Mouse (Mus musculus) kidney, postnatal 0 days (tissue): ENCODE measurements around the gene Tmem109. TPM values are rescaled to one million over a fixed set of nuclear protein-coding genes. Genes with fewer than 3 reads are reported as not detected.
A peak's percentile ranks its signal among the peaks of the same experiment; 100 is the strongest.

ENCODE experiments used
- ATAC-seq: fragments of 200-750 bp; cut with Nextera tagmentation; replicated peaks from 2 replicates; pipeline ENCODE4 v1.8.0; 2017; ENCODE audit warnings: low read depth, moderate number of reproducible peaks, moderate TSS enrichment, moderate library complexity; ENCODE audit not compliant: low FRiP score
- DNase-seq: peaks from one replicate; pipeline ENCODE4 v3.0.0-alpha.2; 2016; ENCODE audit warnings: low spot score
- H3K27ac ChIP-seq: fragments of 300-500 bp; sonication (generic); 2 replicates; pipeline ENCODE4 v1.5.1; 2014; ENCODE audit warnings: mild to moderate bottlenecking
- H3K27me3 ChIP-seq: fragments of 300-500 bp; sonication (generic); 2 replicates; pipeline ENCODE4 v1.6.1; 2014; ENCODE audit warnings: low read length, mixed read lengths; ENCODE audit not compliant: insufficient read depth
- H3K36me3 ChIP-seq: fragments of 300-500 bp; sonication (generic); 2 replicates; pipeline ENCODE4 v1.6.1; 2014; ENCODE audit warnings: low read length, mixed read lengths; ENCODE audit not compliant: insufficient read depth
- H3K4me1 ChIP-seq: fragments of 300-500 bp; sonication (generic); replicated peaks from 2 replicates; pipeline ENCODE4 v1.6.1; 2014; ENCODE audit warnings: antibody characterized with exemption, low read length, mixed read lengths; ENCODE audit not compliant: insufficient read depth
- H3K4me2 ChIP-seq: fragments of 300-500 bp; sonication (generic); 2 replicates; pipeline ENCODE4 v1.6.1; 2014; ENCODE audit warnings: mild to moderate bottlenecking, low read length, moderate library complexity, mixed read lengths
- H3K4me3 ChIP-seq: fragments of 300-500 bp; sonication (generic); replicated peaks from 2 replicates; pipeline ENCODE4 v1.5.1; 2014; ENCODE audit warnings: low read depth, low read length
- H3K9ac ChIP-seq: fragments of 300-500 bp; sonication (generic); 2 replicates; pipeline ENCODE4 v1.6.1; 2014; ENCODE audit warnings: low read depth, low read length
- H3K9me3 ChIP-seq: fragments of 300-500 bp; sonication (generic); replicated peaks from 2 replicates; pipeline ENCODE4 v1.6.1; 2016; ENCODE audit warnings: low read length, inconsistent platforms, mixed read lengths
- CTCF ChIP-seq: IDR thresholded peaks from 2 replicates; pipeline ENCODE4 v1.5.1; 2016; ENCODE audit warnings: antibody characterized with exemption, low read depth, mild to moderate bottlenecking, moderate library complexity
- WGBS: fragments of 180-500 bp; shearing (Covaris S2); extraction: QIAGEN DNeasy Blood & Tissue Kit; methylation state at CpG from one replicate; pipeline ENCODE4 v1.1.7; 2014; 5-methylcytosine and 5-hydroxymethylcytosine counted together
- polyA plus RNA-seq: library from polyadenylated mRNA; unstranded; fragments of >200 nt; fragmentation: Nextera tagmentation; extraction: Ambion mirVana; gene quantifications from 2 replicates; pipeline ENCODE4 v1.2.1, GENCODE M21; 2015

Tmem109 gene
- polyA plus RNA-seq, 1 experiment from 2014 or later, result 87.0 TPM

GRCm38 (mm10) chr19:10907891-10908290 is 26.1 kb upstream of the Tmem109 start:
- DNase-seq (peak; percentile 73), ATAC-seq (no peak)
- Histone ChIP-seq H3K4me3 (no peak overlapping the region), H3K9ac (no peak overlapping the region), H3K36me3 (peaks cover 22% of the 10 kb centered on the region), H3K4me1 (peaks cover 5% of the 10 kb centered on the region; the same call in 1 of the 2 replicates), H3K4me2 (no peak overlapping the region), H3K27ac (no peak overlapping the region), H3K9me3 (no peaks in the 10 kb centered on the region), H3K27me3 (no peaks in the 10 kb centered on the region)
- peak; percentile 88 for TF ChIP-seq CTCF
- 58% methylated on average over 3 of the region's 3 CpGs for WGBS

DNA sequence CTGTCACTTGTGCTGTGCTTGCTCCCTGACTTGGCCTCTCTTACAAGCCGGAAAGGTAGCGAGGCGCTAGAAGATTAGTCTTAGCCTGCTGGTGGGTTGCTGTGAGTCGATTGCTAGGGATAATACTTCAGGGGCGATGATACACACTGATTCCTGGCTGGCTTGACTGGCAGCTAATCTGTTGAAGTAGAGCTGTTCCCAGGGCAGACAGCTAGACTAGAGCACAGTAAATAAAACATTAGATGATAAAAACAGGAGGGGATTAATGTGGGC is 23.9 kb upstream of the Tmem109 start:
- Histone ChIP-seq H3K36me3 (peaks cover 42% of the 10 kb centered on the region), H3K9me3 (no peaks in the 10 kb centered on the region), H3K27me3 (no peaks in the 10 kb centered on the region), H3K9ac (no peak overlapping the region), H3K27ac (peak overlapping the region; percentile 82), H3K4me2 (no peak overlapping the region), H3K4me3 (no peak overlapping the region), H3K4me1 (peaks cover 5% of the 10 kb centered on the region; the same call in 1 of the 2 replicates)
- WGBS, result 50% methylated on average over 5 of the region's 5 CpGs
- TF ChIP-seq CTCF, result no peak
- no peak for ATAC-seq
- no peak for DNase-seq

DNA sequence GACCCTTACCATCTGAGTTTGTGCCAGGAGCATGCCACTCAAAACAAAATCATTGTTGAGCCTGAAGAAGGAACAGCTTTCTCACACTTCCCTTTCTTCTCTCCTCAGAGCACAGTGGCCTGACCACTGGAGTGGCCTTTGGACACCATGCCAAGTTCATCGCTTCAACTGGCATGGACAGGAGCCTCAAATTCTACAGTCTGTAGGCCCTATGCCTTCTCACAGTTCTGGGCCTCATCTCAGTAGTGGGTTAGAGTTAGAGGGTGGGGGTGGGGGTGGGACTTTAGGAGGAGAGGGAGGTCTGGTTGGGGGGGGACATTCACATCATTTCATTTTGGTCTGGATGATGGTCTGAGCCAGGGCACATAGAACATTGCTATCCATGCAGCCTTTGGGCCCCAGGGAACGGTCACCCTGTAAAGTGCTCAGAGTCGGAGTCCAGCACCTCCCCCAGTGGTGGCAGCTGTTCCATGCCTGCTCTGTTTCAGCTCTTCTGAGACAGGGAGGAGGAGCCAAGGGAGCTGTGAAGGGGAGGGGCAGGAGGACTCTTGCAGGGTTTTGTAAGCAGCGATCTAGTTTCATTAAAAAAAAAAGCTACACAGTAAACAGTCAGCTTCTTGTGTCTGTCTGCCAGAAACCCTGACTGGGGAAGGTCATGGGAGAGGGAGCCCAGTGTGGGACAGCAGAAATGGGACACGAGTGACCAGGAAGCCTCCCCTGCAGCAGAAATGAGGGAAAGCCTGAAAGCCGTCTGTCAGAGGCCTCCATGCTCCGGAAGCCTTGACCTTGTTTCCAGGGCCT is 23.3 kb upstream of the Tmem109 start:
- 28% methylated on average over 7 of the region's 7 CpGs for WGBS
- peak; percentile 95 for DNase-seq
- Histone ChIP-seq H3K4me2 (no peak overlapping the region), H3K27ac (peak overlapping the region; percentile 82), H3K27me3 (no peaks in the 10 kb centered on the region), H3K36me3 (peaks cover 47% of the 10 kb centered on the region), H3K4me3 (no peak overlapping the region), H3K4me1 (peaks cover 5% of the 10 kb centered on the region; the same call in 1 of the 2 replicates), H3K9me3 (no peaks in the 10 kb centered on the region), H3K9ac (no peak overlapping the region)
- peak; percentile 85 for ATAC-seq
- TF ChIP-seq CTCF, result peak; percentile 34; the same call in 1 of the 2 replicates

DNA sequence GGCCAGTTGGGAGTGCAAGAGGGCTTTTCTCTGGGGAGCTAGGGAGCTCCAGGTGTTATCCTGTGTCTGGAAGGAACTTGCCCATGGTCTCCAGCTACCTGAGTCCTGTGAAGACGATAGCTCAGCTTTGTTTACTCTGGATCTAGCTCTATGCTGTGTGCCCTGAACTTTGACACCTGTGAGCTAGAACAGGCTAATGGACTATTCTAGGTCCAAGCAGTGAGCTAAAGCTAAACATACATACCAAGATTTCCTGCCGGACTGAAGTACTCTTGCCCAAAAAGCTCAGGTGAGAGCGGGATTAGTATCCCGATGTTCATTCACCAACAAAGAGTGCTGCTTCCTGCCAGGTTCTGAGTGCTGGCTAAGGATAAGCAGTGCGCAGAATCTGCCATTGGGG is 22.7 kb upstream of the Tmem109 start:
- Histone ChIP-seq H3K4me2 (no peak overlapping the region), H3K27ac (peak overlapping the region; percentile 82; the same call in 1 of the 2 replicates), H3K4me3 (no peak overlapping the region), H3K4me1 (peaks cover 5% of the 10 kb centered on the region; the same call in 1 of the 2 replicates), H3K27me3 (no peaks in the 10 kb centered on the region), H3K9ac (no peak overlapping the region), H3K9me3 (no peaks in the 10 kb centered on the region), H3K36me3 (peaks cover 53% of the 10 kb centered on the region)
- no peak for DNase-seq
- 79% methylated on average over 5 of the region's 5 CpGs for WGBS
- ATAC-seq, result no peak
- no peak for TF ChIP-seq CTCF

GRCm38 (mm10) chr19:10901046-10901445 is 19.2 kb upstream of the Tmem109 start:
- H3K4me2 ChIP-seq, result no peak overlapping the region
- DNase-seq (no peak), ATAC-seq (no peak)
- no peak overlapping the region for H3K4me3 ChIP-seq
- no peak for TF ChIP-seq CTCF
- H3K4me1 ChIP-seq, result peaks cover 14% of the 10 kb centered on the region; the same call in 1 of the 2 replicates
- 92% methylated on average over 5 of the region's 5 CpGs for WGBS
- no peak overlapping the region for H3K9ac ChIP-seq
- no peaks in the 10 kb centered on the region for H3K27me3 ChIP-seq
- peaks cover 63% of the 10 kb centered on the region for H3K36me3 ChIP-seq
- no peaks in the 10 kb centered on the region for H3K9me3 ChIP-seq
- H3K27ac ChIP-seq, result no peak overlapping the region

- no peak for TF ChIP-seq CTCF
- H3K27me3 ChIP-seq, result no peaks in the 10 kb centered on the region
- H3K9ac ChIP-seq, result no peak overlapping the region
- H3K9me3 ChIP-seq, result no peaks in the 10 kb centered on the region
- DNase-seq, result no peak
- H3K36me3 ChIP-seq, result peaks cover 63% of the 10 kb centered on the region
- H3K4me2 ChIP-seq, result no peak overlapping the region
- H3K4me1 ChIP-seq, result peaks cover 10% of the 10 kb centered on the region; the same call in 1 of the 2 replicates
- no peak for ATAC-seq
- H3K27ac ChIP-seq, result no peak overlapping the region
- 81% methylated on average over 6 of the region's 6 CpGs for WGBS
- no peak overlapping the region for H3K4me3 ChIP-seq
Measured at GRCm38 (mm10) chr19:10900315-10900714, 18.5 kb upstream of the Tmem109 start.

DNA sequence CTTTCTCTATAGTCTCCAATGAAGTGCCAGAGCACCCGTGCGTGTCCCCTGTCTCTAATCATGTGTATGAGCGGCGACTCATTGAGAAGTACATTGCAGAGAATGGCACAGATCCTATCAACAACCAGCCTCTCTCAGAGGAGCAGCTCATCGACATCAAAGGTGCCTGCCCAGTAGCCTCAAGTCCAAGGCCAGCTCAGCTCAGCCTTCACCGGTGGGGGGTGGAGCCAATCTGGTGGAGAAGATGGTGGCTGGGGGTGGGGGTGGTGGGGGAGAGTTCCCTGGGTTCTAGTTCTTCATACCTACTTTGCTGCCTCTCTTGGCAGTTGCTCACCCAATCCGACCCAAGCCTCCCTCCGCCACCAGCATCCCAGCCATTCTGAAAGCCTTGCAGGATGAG is 15.7 kb upstream of the Tmem109 start:
- Histone ChIP-seq H3K4me2 (no peak overlapping the region), H3K36me3 (peaks cover 40% of the 10 kb centered on the region)

More for the DNA sequence above, 15.7 kb upstream of the Tmem109 start:
- Histone ChIP-seq H3K4me3 (no peak overlapping the region), H3K9me3 (no peaks in the 10 kb centered on the region), H3K4me1 (peaks cover 10% of the 10 kb centered on the region; the same call in 1 of the 2 replicates), H3K27ac (no peak overlapping the region), H3K9ac (0 out of 2 replicates have a peak overlapping the region, but pooled peaks have one; percentile 91), H3K27me3 (no peaks in the 10 kb centered on the region)
- DNase-seq (no peak), ATAC-seq (no peak)
- no peak for TF ChIP-seq CTCF
- WGBS, result 73% methylated on average over 8 of the region's 8 CpGs
